Mouse (Mus musculus) adrenal gland, postnatal 0 days (tissue): ENCODE data around the gene Fbxw2. TPM values are rescaled to one million over a fixed set of nuclear protein-coding genes. Genes with fewer than 3 reads are reported as not detected.

Experiments used
- polyA plus RNA-seq: library from polyadenylated mRNA; unstranded; fragments of >200 nt; fragmentation: Nextera tagmentation; extraction: Ambion mirVana; gene quantifications from 2 replicates; pipeline ENCODE4 v1.2.1, GENCODE M21; 2015

Fbxw2 gene
- polyA plus RNA-seq, result 66.2 and 77.5 TPM in 2 replicates

DNA sequence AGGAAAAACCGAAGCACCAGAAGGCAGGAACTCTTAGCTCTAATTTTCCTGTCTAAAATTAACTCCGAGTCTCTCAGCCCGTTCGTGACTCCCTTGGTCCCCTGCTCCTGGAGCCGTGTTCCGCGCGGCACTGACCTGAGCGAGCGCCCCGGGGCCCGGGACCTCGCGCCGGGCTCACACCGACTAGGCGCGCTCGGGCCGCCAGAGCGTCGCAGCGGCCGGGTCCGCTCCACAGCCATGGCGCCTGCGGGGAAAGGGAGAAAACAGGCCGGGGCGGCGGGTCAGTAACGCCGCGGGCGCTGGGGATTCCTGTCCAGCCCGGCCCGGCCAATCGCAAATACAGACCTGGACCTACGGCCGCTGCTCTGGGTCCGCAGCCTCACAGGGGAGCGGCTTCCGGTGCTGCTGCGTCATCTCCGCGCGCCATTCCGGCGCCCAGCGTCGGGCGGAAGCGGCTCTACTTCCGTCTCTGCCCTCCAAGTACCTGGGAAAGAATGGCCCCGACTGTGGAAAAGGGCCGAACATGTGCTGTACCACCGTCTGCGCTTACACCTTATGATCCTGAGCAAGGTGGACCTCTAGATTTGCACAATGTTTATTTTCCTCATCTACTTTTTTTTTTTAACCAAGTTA is at the start of gene Fbxw2:
Fbxw2 (minus strand) TSS at position 485 of the 633 bp plus-strand sequence.

DNA sequence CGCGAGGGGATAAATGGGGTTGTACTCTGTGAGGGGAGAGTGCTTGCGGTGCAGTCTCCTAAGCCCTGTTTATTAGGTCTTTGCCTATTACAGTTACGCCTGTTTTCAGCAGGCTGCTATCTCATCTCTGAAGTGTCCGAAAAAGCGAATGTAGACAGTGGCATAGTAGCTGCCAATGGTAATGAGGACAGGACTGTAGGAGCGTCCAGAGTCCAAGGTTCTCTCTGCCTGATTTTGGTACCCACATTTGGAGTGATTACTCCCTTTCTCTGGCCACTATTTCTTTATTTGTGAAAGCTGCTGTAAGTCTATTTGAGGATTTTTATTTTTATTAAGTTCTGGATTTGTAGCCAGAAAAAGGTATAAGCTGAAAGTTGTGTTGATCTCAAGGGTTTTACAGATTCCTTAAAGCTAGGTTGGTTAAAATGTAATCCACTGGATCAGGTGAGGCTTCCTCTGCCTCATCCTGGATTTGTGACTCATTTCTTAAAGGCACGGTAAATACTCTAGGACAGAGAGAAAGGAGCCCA is 48.8 kb upstream of the Fbxw2 start, which contains the start of gene Psmd5:
Psmd5 (minus strand) TSS at position 153 of the 530 bp plus-strand sequence.

DNA sequence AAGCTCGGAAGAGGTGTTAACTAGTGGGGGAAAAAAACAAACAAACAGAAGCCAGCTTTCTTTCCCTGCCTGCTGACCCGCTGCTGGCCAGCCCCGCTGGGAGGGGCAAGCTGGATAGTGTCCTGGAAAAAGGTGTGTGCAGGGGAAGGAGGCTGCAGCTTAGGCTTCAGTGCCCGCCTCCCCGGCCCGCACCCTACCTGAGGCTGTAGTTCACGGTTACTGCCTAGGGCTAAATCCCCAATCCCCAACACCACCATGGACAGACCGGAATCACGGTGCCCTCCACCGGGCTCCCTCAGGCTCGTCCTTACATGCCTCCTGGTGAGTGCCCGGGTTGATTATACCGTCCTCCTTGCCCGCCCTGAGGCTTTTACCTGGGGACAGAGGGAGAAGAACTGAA is 48.2 kb upstream of the Fbxw2 start, which contains the start of gene Cutal:
Cutal (plus strand) TSS at position 126 of the 400 bp plus-strand sequence.

DNA sequence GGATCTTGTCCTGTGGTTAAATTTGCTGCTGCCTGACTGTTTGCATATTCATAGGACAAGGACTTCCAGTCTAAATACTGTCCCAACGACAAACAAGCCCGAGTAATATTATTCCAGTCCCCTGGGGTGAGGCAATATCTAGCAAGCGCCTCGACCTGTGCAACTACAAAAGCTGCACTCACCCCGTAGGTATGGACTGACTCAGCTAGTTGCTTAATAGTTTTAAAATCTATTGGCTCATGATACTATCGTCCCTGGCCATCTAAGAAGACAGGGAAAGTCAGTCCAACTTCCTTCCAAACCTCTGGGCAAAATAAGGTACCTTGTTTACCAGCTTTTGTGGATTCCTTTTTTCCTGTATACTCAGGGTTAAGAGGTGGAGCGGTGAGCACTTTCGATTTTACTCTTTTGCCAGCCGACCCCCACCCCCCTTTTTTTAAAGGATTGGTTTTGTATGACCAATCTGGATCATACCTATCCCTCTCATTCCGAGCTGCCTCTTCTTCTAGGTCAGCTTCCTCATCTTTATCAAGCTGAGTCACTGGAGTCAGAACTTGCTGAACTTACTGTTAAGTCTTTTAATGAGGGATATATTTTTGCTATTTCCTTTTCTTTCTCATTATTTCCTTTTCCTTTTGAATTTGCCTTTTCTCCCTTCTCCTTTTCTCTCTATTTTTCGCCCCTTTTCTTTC is 6.8 kb upstream of the Fbxw2 start, which contains the start of gene Gm34653:
Gm34653 (plus strand) TSS at position 242 of the 692 bp plus-strand sequence.

DNA sequence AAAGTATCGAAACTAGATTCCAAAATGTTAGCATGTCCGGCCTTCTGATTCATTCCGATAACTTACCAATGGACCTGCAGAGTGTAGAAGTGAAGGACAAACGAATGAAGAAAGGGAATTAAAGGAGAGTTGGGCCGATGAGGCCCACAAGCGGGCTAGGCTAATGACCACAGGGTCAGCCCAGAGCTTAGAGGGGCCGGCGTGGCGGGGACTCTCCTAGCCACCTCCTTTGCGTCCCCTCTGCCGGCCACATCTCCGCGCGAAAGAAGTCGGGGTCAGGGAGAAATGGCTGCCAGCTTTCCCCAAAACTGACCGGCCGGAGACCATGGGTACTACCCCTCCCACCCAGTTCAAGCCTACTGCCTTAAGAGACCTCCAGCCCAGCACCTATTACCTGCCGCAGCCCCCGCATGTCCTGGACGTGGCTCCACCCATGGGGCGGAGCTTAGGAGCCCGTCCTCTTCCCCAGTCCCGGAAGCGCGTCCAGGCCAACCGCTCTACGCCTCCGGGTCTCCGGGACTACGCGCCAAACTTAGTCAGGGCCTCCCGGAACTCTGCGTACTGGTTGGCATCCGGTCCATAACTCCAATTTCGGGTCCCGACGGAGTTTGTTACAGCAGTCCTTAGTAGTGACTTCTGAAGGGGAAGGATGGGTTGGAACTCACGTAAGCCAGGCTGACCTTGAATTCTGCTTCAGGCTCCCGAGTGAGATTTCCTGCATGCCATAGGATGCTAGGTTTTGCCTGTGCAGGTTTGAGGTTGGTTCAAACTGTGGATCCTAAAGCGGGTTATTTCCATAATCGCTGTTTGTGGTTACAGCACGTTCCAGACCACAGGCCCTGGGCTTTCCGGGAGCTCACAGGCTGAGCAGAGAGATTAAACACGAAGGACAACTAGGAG is 26.5 kb downstream of the Fbxw2 start, which contains the start of gene Rabepk:
Rabepk (minus strand) TSS at position 556 of the 900 bp plus-strand sequence.

DNA sequence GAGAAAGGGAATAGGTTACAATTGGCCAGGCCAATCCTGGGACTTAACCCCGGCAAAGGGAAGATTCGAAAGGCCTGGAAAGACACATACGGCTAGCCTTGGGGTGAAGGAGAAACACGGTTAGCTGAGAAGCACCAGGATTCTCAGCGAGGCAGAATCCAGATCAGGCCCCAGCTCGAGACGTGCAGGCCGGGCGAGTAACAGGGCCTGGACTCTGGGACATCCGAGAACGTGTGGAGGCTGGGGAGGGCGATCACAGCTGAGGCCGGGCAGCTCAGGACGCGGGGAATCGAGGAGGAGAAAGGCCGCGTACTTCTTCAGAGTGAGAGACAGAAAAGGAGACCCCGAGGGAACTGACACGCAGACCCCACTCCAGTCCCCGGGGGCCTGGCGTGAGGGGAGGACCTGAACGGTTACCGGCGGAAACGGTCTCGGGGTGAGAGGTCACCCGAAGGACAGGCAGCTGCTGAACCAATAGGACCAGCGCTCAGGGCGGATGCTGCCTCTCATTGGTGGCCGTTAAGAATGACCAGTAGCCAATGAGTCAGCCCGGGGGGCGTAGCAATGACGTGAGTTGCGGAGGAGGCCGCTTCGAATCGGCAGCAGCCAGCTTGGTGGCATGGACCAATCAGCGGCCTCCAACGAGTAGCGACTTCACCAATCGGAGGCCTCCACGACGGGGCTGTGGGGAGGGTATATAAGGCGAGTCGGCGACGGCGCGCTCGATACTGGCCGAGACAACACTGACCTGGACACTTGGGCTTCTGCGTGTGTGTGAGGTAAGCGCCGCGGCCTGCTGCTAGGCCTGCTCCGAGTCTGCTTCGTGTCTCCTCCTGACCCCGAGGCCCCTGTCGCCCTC is 54.5 kb downstream of the Fbxw2 start, which contains the start of gene Hspa5:
Hspa5 (plus strand) TSS at position 603 of the 859 bp plus-strand sequence.

DNA sequence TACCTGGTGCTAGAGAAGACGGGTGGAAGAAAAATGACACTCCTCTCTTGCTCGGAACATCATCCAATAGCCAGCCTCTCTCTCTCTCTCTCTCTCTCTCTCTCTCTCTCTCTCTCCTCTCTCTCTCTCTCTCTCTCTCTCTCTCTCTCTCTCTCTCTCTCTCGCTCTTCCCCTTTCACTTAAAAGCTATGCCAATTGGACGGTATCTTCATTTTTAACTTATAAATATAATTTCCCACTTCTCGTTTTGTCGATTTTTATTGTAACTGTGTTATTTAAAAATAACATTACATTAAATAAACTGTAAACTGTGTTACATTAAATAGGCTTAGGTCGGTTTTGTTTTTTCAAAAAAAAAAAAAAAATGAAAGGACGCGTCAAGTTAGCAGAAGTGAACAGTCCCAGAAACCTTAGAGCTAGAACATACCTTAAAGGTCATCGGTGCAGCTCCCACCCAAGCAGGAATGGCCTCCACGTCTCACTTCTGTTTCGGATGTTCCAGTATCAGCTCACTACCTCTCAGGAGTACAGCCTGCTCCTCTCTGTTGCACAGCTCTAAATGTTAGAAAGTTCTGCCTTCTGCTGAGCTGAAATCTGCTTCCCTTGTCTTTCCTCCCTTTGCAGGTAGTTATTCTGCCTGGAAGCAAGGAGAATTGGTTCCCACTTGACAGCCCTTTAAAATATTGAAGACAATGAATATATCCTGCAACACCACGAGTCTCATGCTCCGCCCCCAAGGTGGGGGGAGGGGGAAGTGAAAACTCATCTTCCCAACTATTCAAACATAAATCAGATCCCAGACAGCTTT is 71.4 kb downstream of the Fbxw2 start, which contains the start of gene Gapvd1:
Gapvd1 (minus strand) TSS at position 682 of the 808 bp plus-strand sequence.

Other genes starting within 250 kb of the Fbxw2 start
- gene Gapvd1, start 71.1 kb downstream of the Fbxw2 start, polyA plus RNA-seq, result 39.0 and 45.8 TPM in 2 replicates
- 395 and 563 TPM in 2 replicates for gene Hspa5, start 54.3 kb downstream of the Fbxw2 start, polyA plus RNA-seq
- 41.5 and 42.2 TPM in 2 replicates for gene Rabepk, start 26.4 kb downstream of the Fbxw2 start, polyA plus RNA-seq
- gene Gm34653, start 6.7 kb upstream of the Fbxw2 start, polyA plus RNA-seq, result 0.08 TPM in 1 of 2 replicates, not detected in the other
- gene Cutal, start 48.1 kb upstream of the Fbxw2 start, polyA plus RNA-seq, result 0.63 and 1.4 TPM in 2 replicates
- 72.3 and 87.7 TPM in 2 replicates for gene Psmd5, start 48.7 kb upstream of the Fbxw2 start, polyA plus RNA-seq
- gene Phf19, start 87.7 kb upstream of the Fbxw2 start, polyA plus RNA-seq, result 3.5 and 4.5 TPM in 2 replicates
- 4.4 and 5.2 TPM in 2 replicates for gene Traf1, start 135.5 kb upstream of the Fbxw2 start, polyA plus RNA-seq
- gene Hc, start 235.1 kb upstream of the Fbxw2 start, polyA plus RNA-seq, result 2.5 and 3.7 TPM in 2 replicates